Mouse (Mus musculus) liver (tissue): ENCODE data around the gene Vti1a.
A peak's percentile ranks its signal among the peaks of the same experiment; 100 is the strongest.

ENCODE experiments used
- DNase-seq: peaks from one replicate; pipeline ENCODE4 v3.0.0-alpha.2; 2020; ENCODE audit warnings: mixed read lengths

The Vti1a gene

DNA sequence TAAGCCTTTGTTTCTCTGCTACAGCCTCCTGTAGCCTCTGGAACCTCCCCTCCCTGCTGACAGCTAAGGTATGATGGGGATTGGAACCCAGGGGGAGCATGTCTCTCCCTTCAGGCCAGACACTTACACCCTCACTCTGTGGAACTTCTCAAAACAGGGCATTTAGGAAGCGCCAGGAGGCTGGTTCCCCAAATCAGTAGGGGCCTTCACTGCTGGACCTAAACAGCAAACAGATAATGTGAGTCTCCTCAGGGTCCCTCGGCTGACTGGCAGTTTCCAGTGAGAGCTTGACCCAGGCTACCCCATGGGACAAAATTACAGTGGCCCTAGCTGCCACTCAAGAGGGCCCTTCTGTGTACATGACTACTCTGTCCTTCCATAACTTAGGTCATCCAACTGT lies 325.8 kb downstream of the Vti1a start:
- no peak for DNase-seq

- DNase-seq: no peak
These were observed 326.3 kb downstream of the Vti1a start for GRCm38 (mm10) chr19:55642361-55642760.

- peak; percentile 26 for DNase-seq
These were observed 327.3 kb downstream of the Vti1a start for GRCm38 (mm10) chr19:55643288-55643901.

GRCm38 (mm10) chr19:55643931-55644330 lies 327.8 kb downstream of the Vti1a start:
- DNase-seq: no peak

- no peak for DNase-seq
These were observed 333.3 kb downstream of the Vti1a start for GRCm38 (mm10) chr19:55649363-55649762.

DNA sequence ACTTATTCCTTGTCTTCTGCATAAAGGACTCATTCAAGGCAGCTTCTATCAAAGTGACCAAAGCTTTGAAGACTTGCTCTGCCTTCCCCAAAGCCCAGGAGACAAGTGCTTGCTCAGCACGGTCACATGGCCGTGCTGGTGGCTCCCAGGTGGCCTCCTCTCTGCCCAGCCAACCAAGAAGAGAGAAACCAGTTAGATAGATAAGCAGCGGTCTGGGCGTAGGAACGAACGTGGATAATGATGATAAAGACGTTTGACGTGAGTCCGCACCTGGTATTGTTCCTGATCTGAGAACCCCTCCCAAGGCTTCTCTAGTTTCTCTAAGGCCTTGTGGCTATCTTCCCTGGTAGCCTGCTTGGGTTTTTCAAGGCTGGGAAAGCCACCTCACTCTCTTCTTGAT lies 334.9 kb downstream of the Vti1a start:
- peak; percentile 45 for DNase-seq

DNA sequence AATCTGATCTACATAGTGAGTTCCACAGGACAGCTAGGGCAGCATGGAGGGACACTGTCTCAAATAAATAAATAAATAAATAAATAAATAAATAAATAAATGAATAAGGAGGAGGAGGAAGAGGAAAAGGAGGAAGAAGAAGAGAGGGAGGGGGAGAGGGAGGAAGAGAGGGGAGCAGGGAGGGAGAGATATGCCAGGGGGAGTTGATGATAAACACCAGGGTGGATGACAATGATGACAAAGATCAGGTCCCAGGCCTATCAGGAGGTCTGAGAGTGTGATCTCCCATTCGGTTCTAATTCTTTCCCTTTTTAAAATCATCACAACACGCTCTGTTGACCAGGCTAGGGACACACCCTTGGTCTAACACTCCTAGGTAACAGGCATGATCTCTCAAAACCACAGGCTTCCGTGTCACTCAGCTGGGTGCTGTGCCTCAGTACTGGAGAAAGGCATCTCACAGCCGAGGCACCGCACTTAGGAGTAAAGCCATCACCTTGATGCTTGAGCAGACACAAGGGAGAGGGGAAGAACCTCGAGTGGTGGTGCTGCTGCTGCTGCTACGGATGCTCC lies 336.7 kb downstream of the Vti1a start:
- DNase-seq: no peak

- peak; percentile 20 for DNase-seq
These were observed 344.1 kb downstream of the Vti1a start for GRCm38 (mm10) chr19:55660165-55660564.

DNA sequence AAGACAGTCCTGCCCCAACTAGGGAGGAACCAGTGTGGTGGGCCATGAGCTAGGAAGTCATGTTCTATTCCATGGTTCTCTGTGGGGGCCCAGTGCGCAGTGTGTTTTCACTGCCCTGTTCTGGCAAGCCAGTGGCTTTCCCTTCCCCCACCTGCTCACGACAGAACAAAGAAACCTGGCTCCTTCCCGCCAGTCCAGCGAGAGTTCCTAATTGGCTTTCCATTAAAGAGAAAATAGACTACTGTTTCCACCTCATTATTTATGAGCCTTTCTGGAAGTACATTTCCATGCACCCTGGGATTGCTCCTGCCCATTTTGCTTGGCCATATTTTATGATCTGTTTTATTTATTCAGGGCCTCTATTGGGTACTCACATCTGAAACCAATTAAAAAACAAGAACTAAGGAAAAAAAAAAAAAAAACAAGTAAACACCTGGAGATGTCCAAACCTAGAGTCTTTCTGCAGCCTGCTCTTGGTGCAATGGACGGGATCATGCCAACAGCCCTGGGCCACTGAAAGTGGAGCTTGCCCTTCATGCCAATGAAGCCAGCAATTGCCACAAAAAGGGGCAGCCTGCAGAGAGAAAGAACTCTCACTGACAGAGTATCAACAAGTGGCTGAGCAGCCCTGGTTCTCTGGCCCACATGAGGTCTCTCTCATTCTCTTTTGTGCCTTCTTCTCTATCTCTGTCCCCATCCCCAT lies 346.6 kb downstream of the Vti1a start:
- DNase-seq: no peak

DNA sequence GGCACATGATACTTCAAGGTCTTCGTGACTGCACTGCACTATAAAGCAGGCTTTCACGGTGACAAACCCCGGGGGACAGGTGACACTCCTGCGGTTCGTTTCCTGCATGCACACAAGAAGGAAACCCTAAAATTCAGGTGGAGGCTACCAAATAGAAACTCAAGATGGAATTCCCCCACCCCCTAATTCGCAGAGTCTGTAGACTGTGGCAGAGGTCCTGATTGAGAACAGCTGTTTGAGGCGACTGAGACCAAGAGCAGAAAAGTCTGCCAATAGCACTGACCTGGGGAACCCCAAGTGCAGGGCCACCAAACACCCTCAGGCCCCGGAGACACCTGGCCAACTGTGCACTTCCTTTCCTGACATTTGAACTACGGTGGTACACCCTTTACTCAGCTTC lies 351.7 kb downstream of the Vti1a start:
- DNase-seq: no peak

DNA sequence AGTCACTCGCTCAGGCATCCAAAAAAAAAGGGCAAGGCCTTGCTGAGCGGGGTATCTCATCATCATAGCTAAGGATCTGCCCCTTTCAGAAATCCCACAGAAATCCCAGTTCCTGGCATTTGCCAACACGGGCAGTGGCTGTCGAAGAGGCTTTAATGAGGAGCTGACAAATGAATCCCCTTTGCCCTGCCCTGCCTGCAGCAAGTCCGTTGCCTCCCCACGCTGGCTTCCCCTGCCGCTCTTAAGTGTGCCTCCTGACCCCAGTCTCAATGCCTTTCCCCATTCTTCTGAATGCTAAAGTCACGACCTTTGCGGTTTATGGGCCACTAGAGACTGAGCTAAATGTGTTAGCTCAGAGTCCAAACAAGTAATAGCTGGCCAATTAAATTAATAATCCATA lies 352.8 kb downstream of the Vti1a start:
- DNase-seq: no peak
